1 mouse cellular context compared by ENCODE assay signal in genomic region chr14:32105663-32106062, GRCm38 (mm10).
TF ChIP-seq lines count a peak whose summit lies in the region.

No protein-coding gene starts in this region.

TF ChIP-seq in CH12.LX, 34 proteins besides CTCF, POLR2A, EP300 and RAD21:
- TF ChIP-seq MEF2A (IDR thresholded peaks at IDR 0.05; ENCODE audit: borderline replicate concordance, low read depth, low read length), result no peak
- peak; percentile 28; the same call in 1 of the 2 replicates for TF ChIP-seq BHLHE40 (IDR thresholded peaks at IDR 0.05; ENCODE audit: low read depth, low read length)
